Mouse (Mus musculus): ENCODE measurements around the gene Zgrf1. TPM values are rescaled to one million over a fixed set of nuclear protein-coding genes. Genes with fewer than 3 reads are reported as not detected.
A peak's percentile ranks its signal among the peaks of the same experiment; 100 is the strongest.

The Zgrf1 gene
- total RNA-seq, 2 experiments from 2014 or later = 0.73 to 0.78 TPM

- intact Hi-C loops (cut with DNase I) = loop anchor here (2.0 kb wide), 1 partner anchor 203 kb away; the partner anchor contains the start of gene Ap1ar
- no peak for DNase-seq (ENCODE audit: low spot score)
Observed at GRCm38 (mm10) chr3:127633080-127634032, 80.1 kb downstream of the Zgrf1 start, which contains the start of gene Neurog2. Gene Neurog2 (plus strand): TSS chr3:127633135.

- no peak for DNase-seq (ENCODE audit: low spot score)
- intact Hi-C loops (cut with DNase I) = loop anchor here (2.0 kb wide), 1 partner anchor 202 kb away; the partner anchor contains the start of gene Ap1ar
Observed at GRCm38 (mm10) chr3:127634101-127634983, 81.1 kb downstream of the Zgrf1 start.

- intact Hi-C loops (cut with DNase I) = loop anchor here (2.0 to 5.0 kb wide), 2 partner anchors 202 to 1582 kb away; partner anchors contain the start of gene Ap1ar
- DNase-seq (ENCODE audit: low spot score) = no peak
Observed at GRCm38 (mm10) chr3:127634984-127635349, 81.7 kb downstream of the Zgrf1 start.

GRCm38 (mm10) chr3:127639875-127640761, 86.8 kb downstream of the Zgrf1 start:
- DNase-seq (ENCODE audit: low spot score) = no peak
- intact Hi-C loops (cut with DNase I) = loop anchor here (5.0 kb wide), 1 partner anchor 1577 kb away; no protein-coding TSS in a partner anchor

- DNase-seq (ENCODE audit: low spot score) = no peak
- intact Hi-C loops (cut with DNase I) = no loop called here
Observed at GRCm38 (mm10) chr3:127640762-127641700, 87.7 kb downstream of the Zgrf1 start.

- no peak for DNase-seq (ENCODE audit: low spot score)
- intact Hi-C loops (cut with DNase I) = no loop called here
Observed at GRCm38 (mm10) chr3:127642211-127642610, 88.9 kb downstream of the Zgrf1 start.

GRCm38 (mm10) chr3:127646156-127646825, 93.0 kb downstream of the Zgrf1 start:
- DNase-seq (ENCODE audit: low spot score) = no peak
- intact Hi-C loops (cut with DNase I) = no loop called here

GRCm38 (mm10) chr3:127651742-127652653, 98.7 kb downstream of the Zgrf1 start:
- no peak for DNase-seq (ENCODE audit: low spot score)
- intact Hi-C loops (cut with DNase I) = no loop called here

- DNase-seq (ENCODE audit: low spot score) = no peak
- intact Hi-C loops (cut with DNase I) = no loop called here
Observed at GRCm38 (mm10) chr3:127660712-127661111, 107.4 kb downstream of the Zgrf1 start.

- DNase-seq (ENCODE audit: low spot score) = no peak
Observed at GRCm38 (mm10) chr3:127661646-127662531, 108.6 kb downstream of the Zgrf1 start.

More at GRCm38 (mm10) chr3:127661646-127662531, 108.6 kb downstream of the Zgrf1 start:
- intact Hi-C loops (cut with DNase I) = no loop called here

Small RNAs within 50 kb of the gene (microRNA-seq; reads per million reads assigned to microRNA genes)
- gene Mir302a = 2.5 reads per million
- 1.9 reads per million for gene Mir302b
- gene Mir302c = not detected
- 3.3 reads per million, percentile 5 among the genes with 10 or more reads in this experiment for gene Mir302d
- gene Mir367 = not detected

Other genes with a start within 250 kb of the Zgrf1 start
- 100 to 1,000 TPM; 299 to 338 TPM for gene Ank2, start 54.1 kb upstream of the Zgrf1 start, total RNA-seq (2021)
- 10 to 100 TPM; 20.5 to 22.7 TPM for gene Larp7, start 140 bp upstream of the Zgrf1 start, total RNA-seq (2021)
- not detected for gene Neurog2, start 79.6 kb downstream of the Zgrf1 start, total RNA-seq (2021)
- gene Alpk1, start 227.0 kb downstream of the Zgrf1 start, total RNA-seq (2021) = 1 to 10 TPM; 2.4 to 3.9 TPM
- 1 to 10 TPM; 2.0 to 2.2 TPM for gene Tifa, start 236.3 kb downstream of the Zgrf1 start, total RNA-seq (2021)

All from heart, postnatal 25 days (tissue).